Mouse (Mus musculus) heart, embryonic 11.5 days (tissue): ENCODE data around the gene Enah. TPM values are rescaled to one million over a fixed set of nuclear protein-coding genes. Genes with fewer than 3 reads are reported as not detected.

ENCODE experiments used
- ATAC-seq: fragments of 200-750 bp; cut with Nextera tagmentation; replicated peaks from 2 replicates; pipeline ENCODE4 v1.8.0; 2017; ENCODE audit warnings: moderate library complexity; ENCODE audit not compliant: insufficient number of reproducible peaks, low FRiP score, low TSS enrichment
- H3K27ac ChIP-seq: fragments of 300-500 bp; sonication (generic); 2 replicates; pipeline ENCODE4 v1.5.1; 2014; ENCODE audit warnings: mild to moderate bottlenecking, low read depth, low read length
- H3K27me3 ChIP-seq: fragments of 300-500 bp; sonication (generic); 2 replicates; pipeline ENCODE4 v1.6.1; 2014; ENCODE audit warnings: mild to moderate bottlenecking, low read length, mixed read lengths; ENCODE audit not compliant: control insufficient read depth, insufficient read depth
- H3K36me3 ChIP-seq: fragments of 300-500 bp; sonication (generic); 2 replicates; pipeline ENCODE4 v1.6.1; 2014; ENCODE audit warnings: mild to moderate bottlenecking, low read length, moderate library complexity, mixed read lengths; ENCODE audit not compliant: control insufficient read depth, insufficient read depth
- H3K4me1 ChIP-seq: fragments of 300-500 bp; sonication (generic); 2 replicates; pipeline ENCODE4 v1.6.1; 2014; ENCODE audit warnings: low read length; ENCODE audit not compliant: control insufficient read depth, insufficient read depth
- H3K4me2 ChIP-seq: fragments of 300-500 bp; sonication (generic); 2 replicates; pipeline ENCODE4 v1.6.1; 2014; ENCODE audit warnings: mild to moderate bottlenecking, moderate library complexity
- H3K4me3 ChIP-seq: fragments of 300-500 bp; sonication (generic); 2 replicates; pipeline ENCODE4 v1.5.1; 2014; ENCODE audit warnings: low read depth, low read length
- H3K9ac ChIP-seq: fragments of 300-500 bp; sonication (generic); 2 replicates; pipeline ENCODE4 v1.6.1; 2014; ENCODE audit warnings: mild to moderate bottlenecking, low read depth, low read length, moderate library complexity
- H3K9me3 ChIP-seq: fragments of 300-500 bp; sonication (generic); replicated peaks from 2 replicates; pipeline ENCODE4 v1.6.1; 2016; ENCODE audit warnings: low read length; ENCODE audit not compliant: control insufficient read depth
- WGBS: fragments of 180-500 bp; shearing (Covaris S2); extraction: QIAGEN DNeasy Blood & Tissue Kit; methylation state at CpG from one replicate; pipeline ENCODE4 v1.1.7; 2014; ENCODE audit not compliant: insufficient replicate concordance; 5-methylcytosine and 5-hydroxymethylcytosine counted together
- polyA plus RNA-seq: library from polyadenylated mRNA; unstranded; fragments of >200 nt; fragmentation: Nextera tagmentation; extraction: Ambion mirVana; gene quantifications from 2 replicates; pipeline ENCODE4 v1.2.1, GENCODE M21; 2014

The Enah gene
- 22.1 and 32.1 TPM in 2 replicates for polyA plus RNA-seq

- Histone ChIP-seq H3K4me2 (peak within 1 kb of the TSS; percentile 85), H3K27me3 (no peaks in the 10 kb centered on the region), H3K9me3 (no peaks in the 10 kb centered on the region), H3K4me3 (peak within 1 kb of the TSS; percentile 90), H3K36me3 (no peaks in the 10 kb centered on the region), H3K4me1 (peaks cover 18% of the 10 kb centered on the region), H3K9ac (peak within 1 kb of the TSS; percentile 99), H3K27ac (peak within 1 kb of the TSS; percentile 95)
- WGBS = under 1% methylated on average over 53 of the region's 109 CpGs
- peak; percentile 79 for ATAC-seq
These were observed at the start of gene Enah for GRCm38 (mm10) chr1:182019926-182020801. Enah (minus strand) TSS chr1:182019990.

- Histone ChIP-seq H3K27me3 (no peaks in the 10 kb centered on the region), H3K27ac (no peak overlapping the region), H3K4me1 (peaks cover 4% of the 10 kb centered on the region; the same call in 1 of the 2 replicates), H3K4me3 (no peak overlapping the region), H3K36me3 (no peaks in the 10 kb centered on the region), H3K9ac (no peak overlapping the region), H3K9me3 (no peaks in the 10 kb centered on the region), H3K4me2 (no peak overlapping the region)
- no peak for ATAC-seq
- 50% methylated on average over 7 of the region's 7 CpGs for WGBS
These were observed 48.3 kb upstream of the Enah start for GRCm38 (mm10) chr1:182068136-182068535.

GRCm38 (mm10) chr1:182066527-182067465, 47.0 kb upstream of the Enah start:
- H3K27me3 ChIP-seq = no peaks in the 10 kb centered on the region
- no peak overlapping the region for H3K27ac ChIP-seq
- no peak for ATAC-seq
- no peaks in the 10 kb centered on the region for H3K9me3 ChIP-seq
- H3K4me1 ChIP-seq = peaks cover 4% of the 10 kb centered on the region; the same call in 1 of the 2 replicates
- WGBS = 69% methylated on average over 9 of the region's 9 CpGs
- no peak overlapping the region for H3K9ac ChIP-seq
- H3K4me3 ChIP-seq = no peak overlapping the region
- no peak overlapping the region for H3K4me2 ChIP-seq
- no peaks in the 10 kb centered on the region for H3K36me3 ChIP-seq

GRCm38 (mm10) chr1:182063716-182064115, 43.9 kb upstream of the Enah start:
- ATAC-seq = no peak
- H3K9me3 ChIP-seq = no peaks in the 10 kb centered on the region
- no peak overlapping the region for H3K27ac ChIP-seq
- no peak overlapping the region for H3K9ac ChIP-seq
- H3K4me1 ChIP-seq = peaks cover 4% of the 10 kb centered on the region; the same call in 1 of the 2 replicates
- H3K27me3 ChIP-seq = no peaks in the 10 kb centered on the region
- H3K4me3 ChIP-seq = no peak overlapping the region
- H3K36me3 ChIP-seq = no peaks in the 10 kb centered on the region
- 55% methylated on average over 8 of the region's 8 CpGs for WGBS
- no peak overlapping the region for H3K4me2 ChIP-seq

- Histone ChIP-seq H3K9me3 (no peaks in the 10 kb centered on the region), H3K36me3 (no peaks in the 10 kb centered on the region), H3K27me3 (no peaks in the 10 kb centered on the region), H3K4me2 (no peak overlapping the region), H3K4me1 (no peaks in the 10 kb centered on the region), H3K9ac (no peak overlapping the region), H3K27ac (no peak overlapping the region), H3K4me3 (no peak overlapping the region)
- 95% methylated on average over 8 of the region's 8 CpGs for WGBS
- no peak for ATAC-seq
These were observed 43.0 kb upstream of the Enah start for GRCm38 (mm10) chr1:182062801-182063200.

DNA sequence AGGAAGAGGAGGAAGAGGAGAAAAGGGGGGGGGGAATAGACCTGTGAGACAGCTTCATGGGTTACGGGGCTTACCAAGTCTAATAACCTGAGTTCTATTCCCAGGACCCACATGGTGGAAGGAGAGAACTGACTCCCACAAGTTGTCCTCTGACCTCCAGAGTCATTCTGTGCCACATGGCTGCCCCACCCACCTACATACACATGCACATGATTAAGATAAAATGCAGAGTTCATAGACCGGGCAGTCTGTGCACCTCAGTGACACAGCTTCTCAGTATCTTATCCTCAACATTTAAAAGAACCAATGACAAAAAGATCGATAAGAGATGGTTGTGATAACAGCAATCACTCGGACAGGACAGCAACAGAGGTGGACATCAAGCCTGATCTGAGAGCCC, 41.4 kb upstream of the Enah start:
- Histone ChIP-seq H3K9me3 (no peaks in the 10 kb centered on the region), H3K27me3 (no peaks in the 10 kb centered on the region), H3K9ac (no peak overlapping the region), H3K4me1 (peaks cover 4% of the 10 kb centered on the region; the same call in 1 of the 2 replicates), H3K36me3 (no peaks in the 10 kb centered on the region), H3K4me3 (no peak overlapping the region), H3K27ac (no peak overlapping the region), H3K4me2 (no peak overlapping the region)
- whole genome bisulfite sequencing = 75% methylated on average over 4 of the region's 4 CpGs
- ATAC-seq = no peak

- no peak for ATAC-seq
- H3K4me2 ChIP-seq = no peak overlapping the region
- no peaks in the 10 kb centered on the region for H3K9me3 ChIP-seq
- 81% methylated on average over 5 of the region's 5 CpGs for WGBS
- no peaks in the 10 kb centered on the region for H3K27me3 ChIP-seq
- H3K4me3 ChIP-seq = no peak overlapping the region
- peaks cover 13% of the 10 kb centered on the region for H3K4me1 ChIP-seq
- no peak overlapping the region for H3K9ac ChIP-seq
- no peaks in the 10 kb centered on the region for H3K36me3 ChIP-seq
- H3K27ac ChIP-seq = no peak overlapping the region
These were observed 40.0 kb upstream of the Enah start for GRCm38 (mm10) chr1:182059806-182060205.

DNA sequence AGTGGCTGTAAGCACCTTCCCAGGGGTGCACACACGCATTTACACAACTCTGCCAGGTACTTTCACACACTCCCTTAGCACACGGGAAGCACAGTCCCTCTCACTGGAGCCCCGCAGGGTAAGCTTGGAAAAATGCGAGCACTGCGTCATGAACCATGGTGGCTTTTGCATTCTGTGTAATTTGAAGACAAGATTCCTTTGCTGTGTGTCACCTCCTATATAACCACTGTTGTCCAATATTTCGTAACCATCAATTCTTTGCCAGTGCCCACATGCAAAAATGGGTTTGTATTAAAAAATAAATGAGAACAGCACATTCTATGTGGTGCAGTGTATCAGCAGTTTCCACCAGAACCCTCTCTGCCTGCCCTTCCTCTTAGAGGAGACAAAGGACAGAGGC, 38.2 kb upstream of the Enah start:
- no peaks in the 10 kb centered on the region for H3K36me3 ChIP-seq
- no peaks in the 10 kb centered on the region for H3K27me3 ChIP-seq
- no peak for ATAC-seq
- no peak overlapping the region for H3K27ac ChIP-seq
- H3K4me3 ChIP-seq = no peak overlapping the region
- peaks cover 13% of the 10 kb centered on the region for H3K4me1 ChIP-seq
- WGBS = 69% methylated on average over 6 of the region's 6 CpGs
- H3K9ac ChIP-seq = no peak overlapping the region
- H3K4me2 ChIP-seq = no peak overlapping the region
- H3K9me3 ChIP-seq = no peaks in the 10 kb centered on the region
